Mouse (Mus musculus) mesoderm, embryonic 11.5 days (tissue): ENCODE measurements around the gene Aamp.
A peak's percentile ranks its signal among the peaks of the same experiment; 100 is the strongest.
"Not testable (repeated sequence)": the region's sequence is repeated elsewhere in the genome, so short reads cannot be mapped to it uniquely, and the experiment has no call there.

Experiments
- DNase-seq: peaks from one replicate; pipeline ENCODE4 v3.0.0-alpha.2; 2012; ENCODE audit warnings: low read depth, low spot score

The Aamp gene

DNA sequence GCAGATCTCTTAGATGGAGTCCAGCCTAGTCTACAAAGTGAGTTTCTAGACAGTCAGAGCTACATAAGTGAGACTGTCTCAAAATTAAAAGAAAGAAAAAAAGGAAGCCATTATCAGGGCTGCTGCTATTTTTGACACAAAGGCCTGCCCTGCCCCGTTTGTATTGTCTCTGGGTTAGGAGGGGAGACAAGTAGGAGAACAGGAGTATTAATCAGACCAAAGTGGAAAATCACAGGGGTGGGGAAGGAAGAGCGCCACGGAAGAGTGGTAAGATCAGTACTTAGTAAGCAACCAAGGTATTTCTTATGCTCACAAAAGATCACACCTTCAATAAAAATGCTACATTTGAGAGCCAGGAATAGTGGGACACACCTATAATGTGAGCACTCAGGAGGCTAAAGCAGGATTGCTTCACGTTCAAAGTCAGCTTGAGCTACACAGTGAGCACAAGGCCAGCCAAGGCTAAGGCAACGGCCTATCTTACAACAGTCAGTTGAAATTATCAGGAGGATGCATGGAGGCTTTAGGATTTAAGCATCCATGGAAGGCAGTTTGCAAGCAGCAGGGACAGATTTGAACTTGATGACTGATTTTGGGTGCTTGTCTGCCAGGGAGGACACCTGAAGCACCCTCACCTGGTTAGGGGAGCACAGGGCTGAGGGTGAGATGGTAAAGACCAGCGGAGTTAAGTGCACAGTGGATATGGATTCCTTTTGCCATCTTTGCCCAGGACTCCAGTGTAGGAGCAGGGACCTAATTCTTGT, 16.0 kb upstream of the Aamp start:
- no peak for DNase-seq

DNA sequence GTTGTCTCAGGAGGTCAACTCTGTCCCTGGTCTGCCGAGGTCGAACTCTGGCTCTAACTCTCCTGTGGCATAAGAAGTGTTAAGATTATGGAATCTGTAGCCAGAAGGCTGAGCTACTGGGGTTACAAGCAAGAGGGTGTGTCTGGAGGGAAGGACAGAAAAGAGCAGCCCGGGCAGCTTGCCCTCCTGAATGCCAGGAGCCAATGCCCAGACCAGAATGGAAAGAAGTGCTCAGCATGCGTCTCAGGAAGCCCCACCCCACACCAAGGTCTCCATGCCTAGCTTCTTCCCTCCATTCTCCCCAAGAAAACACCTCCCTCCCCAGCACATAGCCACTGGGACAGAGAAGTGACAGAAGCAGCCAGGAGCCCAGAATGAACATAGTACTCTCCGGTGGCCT, 14.5 kb upstream of the Aamp start:
- no peak for DNase-seq

DNA sequence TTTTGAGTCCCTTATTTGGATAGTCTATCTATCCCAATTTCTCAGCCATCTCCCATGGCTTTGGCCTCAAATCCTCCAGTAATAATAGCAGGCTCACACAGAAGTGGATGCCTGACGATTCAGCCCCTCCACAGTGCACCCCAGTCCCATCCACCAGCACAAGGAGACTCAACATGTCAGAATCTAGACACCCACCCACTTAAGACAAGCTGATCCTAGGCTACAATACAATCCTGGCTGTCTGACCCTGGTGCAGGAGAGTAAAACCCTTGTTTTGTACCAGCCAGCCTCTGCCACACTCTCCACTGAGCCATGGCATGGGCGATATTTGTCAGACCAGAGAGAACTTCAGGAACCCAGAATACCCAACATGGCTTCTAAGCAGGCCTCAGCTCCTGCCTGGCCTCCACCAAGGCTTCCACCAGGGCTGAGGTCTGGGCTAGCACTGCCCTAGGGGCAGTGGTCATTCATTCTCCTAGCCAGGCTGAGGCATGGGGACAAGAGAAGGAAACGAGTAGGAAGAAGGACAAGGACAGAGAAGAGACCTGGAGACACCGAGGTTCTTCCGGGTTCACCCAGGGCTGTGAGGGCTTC, 13.7 kb upstream of the Aamp start:
- no peak for DNase-seq

DNA sequence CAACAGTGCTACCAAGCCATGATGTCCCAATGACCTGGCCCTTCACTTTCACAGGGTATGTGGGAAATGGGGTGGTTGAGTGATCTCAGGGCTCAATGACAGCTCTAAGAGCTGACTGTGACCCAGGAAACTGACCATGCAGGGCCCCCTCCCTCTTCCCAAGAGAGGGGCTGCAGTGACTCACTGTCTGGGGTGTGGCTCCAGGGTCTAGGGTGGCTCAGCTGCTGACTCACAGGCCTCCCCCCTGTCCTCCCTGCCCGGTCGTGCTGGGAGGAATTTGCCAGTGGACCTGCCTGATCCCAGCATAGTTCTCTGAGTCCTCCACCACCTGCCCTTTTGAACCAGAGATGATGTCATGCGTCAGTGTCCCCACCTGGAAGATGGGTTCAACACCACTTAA, 12.7 kb upstream of the Aamp start:
- DNase-seq: no peak

DNA sequence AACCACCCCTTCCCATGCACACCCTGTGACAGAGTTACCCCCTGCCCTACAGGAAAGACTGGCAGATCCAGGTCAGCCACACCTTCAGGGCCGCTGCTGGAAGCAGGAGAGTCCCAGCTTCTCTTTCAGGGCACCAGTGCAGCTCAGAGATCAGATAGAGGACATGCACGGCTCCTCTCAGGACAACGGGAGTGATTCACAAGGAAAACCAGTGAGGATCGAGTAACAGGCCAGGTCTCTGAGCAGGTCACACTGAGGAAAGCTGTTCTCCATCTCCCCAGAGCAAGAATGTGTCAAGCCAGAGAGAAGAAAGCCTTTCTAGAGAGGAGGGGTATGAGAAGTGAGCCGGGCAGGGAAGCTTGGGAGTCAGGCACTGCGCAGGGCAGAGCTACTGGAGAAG, 11.9 kb upstream of the Aamp start:
- DNase-seq: no peak

DNA sequence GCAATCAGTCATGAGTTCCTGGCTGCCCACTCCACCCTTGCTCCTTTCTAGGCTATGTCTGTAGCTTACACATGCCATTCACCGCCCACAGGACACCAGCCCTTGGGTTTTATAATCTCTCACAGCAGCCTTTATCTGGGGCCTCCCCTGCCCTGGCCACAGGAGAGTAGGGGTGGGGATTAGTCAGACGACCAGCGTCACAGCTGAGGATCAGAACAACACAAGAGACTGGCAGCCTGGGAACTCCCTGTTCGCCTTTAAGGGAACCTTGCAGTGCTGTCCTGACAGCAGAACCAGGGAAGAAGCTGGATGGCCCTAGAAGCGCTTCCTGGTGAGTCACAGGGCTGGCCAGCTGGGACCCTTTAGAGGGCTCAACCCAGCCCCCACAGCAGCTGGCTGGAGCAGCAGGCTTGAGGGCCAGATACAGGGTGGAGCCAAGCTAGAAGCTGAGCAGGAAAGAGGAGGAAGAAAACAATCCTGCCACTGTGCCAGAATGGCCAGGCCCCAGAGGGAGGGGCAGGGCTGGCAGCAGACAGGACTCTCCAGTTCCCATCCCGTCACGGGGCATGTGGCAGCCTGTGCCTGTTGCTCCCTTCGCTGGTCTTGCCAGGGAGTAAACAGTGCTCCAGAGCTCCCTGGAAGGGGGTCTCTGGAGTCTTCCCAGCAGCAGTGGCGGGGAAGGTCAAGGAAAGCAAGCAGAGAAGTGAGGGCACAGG, 11.1 kb upstream of the Aamp start:
- peak; percentile 66 for DNase-seq

DNA sequence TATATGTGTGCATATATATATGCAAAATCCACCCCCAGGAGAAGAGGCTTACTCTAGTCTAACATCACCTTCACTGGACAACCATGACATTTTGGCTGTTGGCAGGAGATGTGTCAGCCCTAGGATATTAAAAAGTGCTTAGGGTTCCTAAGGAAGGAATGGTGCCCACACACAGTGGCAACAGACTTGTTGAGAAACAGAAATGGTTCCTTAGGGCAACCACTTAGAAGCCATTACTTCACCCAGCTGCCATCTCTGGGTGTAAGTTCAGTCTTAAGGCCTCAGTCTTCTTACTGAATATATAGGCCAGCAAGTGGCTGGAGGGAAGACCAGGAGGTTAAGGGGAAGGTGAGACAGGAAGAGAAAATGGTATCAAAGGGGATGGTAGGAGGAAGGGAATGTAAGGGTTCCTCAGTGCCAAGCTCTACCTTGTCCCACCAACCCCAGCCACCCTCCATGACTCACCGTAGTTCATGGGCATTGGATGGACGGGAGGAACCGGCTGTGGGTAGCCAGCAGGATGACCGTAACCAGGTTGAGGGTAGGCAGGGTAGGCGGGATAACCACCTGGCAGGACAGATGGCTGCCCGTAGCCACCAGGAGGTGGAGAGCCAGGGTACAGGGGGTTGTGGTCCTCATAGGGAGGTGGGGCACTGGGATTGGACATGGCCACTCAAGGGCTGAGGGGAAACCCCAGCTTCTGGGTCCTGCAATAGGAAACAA, 10.4 kb upstream of the Aamp start:
- DNase-seq: no peak

DNA sequence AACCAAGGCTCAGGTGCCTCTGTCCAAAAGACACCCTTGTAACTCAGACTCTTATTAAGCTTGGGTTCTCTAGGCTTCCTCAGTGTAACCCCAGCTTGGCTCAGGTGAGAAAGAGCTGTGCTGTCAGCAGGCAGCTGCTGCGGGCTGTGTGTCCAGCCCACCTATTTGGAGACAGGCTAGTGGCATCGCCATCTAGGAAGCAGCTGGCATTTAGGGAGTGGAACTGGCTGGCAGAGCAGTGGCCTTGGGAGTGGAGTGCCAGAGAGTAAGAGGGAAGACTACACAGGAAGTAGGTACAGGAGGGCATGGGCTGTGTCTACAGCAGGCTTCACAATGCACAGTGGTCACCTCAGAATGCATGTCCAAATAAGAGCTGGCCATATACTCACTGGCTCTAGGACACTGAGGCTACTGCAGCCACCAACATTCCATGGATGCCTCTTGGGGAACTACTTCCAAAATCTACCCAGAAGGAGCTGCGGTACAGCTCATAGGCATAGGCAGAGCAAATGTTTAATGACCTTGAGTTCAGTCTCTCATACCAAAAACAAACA, 9.6 kb upstream of the Aamp start:
- DNase-seq: no peak

DNA sequence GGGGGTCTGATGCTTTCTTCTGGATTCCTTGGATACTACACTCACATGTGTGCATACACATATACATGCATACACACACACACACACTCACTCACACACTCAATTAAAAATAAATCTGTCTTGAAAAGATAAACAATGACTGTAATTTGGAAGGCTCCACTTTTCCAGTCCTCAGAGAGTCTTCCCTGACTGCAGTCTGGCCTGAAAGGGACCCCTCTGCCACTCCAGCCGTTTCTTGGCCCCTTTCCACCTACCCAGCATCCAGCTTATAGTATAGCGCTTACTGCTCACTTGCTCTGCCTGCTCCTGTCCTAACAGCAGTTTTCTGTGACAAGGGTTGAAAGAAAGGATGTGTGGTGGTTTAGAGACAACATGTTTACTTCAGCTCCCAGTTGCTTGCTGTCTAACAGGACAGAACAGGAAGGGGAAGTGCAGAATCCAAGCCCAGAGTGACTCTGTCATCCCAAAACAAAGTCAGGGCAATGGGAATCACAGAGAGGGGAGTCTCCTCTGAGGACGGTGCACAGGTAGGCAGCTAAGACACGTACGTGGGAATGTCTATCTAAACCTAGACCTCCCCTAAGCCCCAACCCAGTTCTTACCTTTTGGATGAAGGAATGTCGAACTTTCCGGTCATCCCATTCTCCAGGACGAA, 8.9 kb upstream of the Aamp start:
- no peak for DNase-seq

DNA sequence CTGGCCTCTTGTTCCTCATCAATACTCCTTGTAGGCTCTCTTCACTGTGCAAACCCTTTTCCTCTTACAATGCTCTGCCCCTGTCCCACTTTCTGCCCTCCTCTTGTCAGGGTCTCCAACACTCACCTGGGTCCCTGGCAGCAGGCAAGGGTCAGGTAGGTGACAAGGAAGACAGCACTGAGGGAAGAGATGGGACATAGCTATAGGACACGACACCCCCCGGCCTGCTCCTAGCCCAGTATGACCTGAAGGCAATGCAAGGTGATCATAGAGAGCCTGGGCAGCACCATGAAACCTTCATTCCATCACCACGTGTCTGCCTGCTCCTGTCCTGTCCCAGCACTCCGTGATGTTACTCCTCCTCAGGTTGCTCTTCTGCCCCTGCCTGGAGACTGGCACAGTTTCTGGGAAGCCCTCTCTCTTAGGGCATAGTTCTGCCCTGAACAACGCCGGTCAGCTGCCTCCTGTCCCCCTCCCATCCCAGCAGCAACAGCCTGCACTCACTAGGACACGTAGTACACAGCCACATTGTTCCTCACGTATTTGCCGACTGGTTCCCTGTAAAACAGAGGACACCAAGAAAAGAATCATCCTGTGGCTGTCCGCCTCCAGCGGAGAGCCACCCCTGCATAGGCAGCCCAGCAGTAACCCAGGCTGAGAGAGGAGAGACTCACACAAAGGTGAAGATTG, 7.9 kb upstream of the Aamp start:
- no peak for DNase-seq

DNA sequence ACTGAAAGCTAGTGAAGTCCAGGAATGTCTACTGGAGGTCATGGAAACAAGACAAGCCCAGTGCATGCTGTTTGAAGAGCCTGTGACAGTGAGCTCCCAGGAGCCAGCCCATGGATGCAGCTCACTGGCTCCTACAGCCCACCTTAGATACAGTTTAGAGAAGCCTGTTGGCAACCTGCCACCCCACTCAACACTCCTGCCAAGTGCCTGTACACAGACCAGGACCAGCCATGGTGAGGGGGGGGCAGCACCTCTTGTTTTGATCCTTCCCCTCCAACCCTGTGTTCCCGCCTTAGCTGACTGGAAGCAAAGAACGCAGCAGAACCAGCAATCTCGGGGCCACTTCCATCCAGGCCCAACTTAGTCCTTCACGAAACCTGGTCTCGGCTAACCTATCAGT, 5.6 kb upstream of the Aamp start:
- no peak for DNase-seq

DNA sequence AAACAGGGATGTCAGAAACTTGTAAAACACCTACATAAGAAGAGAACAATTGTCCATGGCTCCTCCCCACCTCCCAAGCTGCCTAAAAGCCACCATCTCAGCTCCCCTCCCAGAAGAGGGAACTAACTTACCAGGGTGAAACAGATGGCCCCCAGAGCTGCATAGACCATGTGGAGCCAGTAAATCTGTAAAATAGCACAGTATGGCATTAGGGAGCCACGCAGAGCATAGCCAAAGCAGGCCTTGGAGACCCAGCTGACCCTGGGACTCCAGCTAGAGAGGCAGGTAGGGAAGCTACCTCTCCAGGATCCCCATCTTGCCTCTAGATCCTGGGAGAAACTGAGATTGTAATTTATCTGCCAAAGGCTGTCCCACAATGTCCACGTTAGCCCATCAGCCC, 5.2 kb upstream of the Aamp start:
- no peak for DNase-seq

DNA sequence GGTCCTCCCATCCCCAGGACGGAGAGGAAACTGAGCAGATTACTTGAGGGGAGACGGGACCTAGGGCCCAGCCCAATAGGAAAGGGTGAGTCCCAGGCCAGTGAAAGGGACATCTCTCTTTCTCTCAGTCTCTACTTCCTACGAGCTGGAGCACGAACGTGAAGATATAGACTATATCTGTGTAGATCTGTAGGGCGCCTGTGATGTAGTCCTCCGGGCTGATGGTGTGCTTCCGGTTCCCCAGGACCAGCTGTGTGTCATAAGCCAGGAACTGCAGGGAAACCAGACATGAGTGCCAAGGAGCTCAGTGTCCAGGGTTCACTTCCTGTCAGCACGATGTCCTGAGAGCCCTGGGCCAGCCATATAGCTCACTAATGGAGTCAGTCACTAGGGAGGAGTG, 4.7 kb upstream of the Aamp start:
- DNase-seq: no peak

DNA sequence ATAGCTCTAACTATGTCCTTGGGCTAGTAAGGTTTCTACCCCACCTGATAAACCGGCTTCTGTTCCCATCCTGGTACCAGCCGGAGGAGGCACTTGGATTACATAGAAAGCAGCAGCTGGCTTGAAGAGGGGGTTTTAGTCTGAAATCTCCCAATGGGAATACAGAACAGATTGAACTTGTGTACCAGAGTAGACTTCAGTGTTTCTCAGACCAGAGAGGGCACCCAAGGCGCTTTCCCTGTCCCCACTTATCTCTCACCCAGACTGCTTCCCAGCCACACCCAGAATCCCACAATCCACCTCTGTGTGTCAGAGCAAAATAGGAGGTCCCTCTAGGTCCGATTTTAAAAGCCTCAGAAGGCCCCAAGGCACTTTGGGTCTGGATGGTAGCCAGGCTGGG, 3.8 kb upstream of the Aamp start:
- no peak for DNase-seq

DNA sequence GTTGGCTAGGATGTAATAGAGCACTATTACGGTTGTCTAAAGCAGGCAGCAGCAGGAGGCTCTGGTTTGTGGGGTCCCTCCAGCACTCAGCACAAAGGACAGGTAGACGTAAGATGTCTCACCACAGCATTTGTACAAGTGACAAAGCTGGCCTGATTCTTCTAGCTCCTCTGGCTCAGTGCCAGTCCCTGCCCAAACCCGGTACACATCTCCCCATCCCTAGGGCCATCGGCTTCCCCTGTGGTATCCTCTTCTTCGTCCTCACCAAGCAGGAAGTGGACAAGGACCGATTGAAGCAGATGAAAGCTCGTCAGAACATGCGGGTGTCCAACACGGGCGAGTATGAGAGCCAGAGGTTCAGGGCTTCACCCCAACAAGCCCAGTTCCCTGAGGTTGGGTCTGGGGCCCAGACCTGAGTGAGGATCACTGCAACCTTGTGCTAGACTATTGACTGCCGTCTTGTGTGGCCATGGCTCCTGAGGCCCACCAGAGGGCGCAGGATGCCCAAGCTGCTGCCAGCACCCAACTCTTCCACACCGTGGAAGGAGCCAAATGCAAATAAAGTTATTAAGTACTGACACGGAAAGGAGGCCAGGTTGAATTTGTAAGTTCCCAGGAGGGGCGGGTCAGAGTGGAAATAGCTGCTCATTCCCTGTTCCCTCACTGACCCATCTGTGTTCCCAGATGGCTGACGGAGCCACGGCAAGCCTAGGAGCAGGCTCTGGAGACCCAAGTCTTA, 2.5 kb upstream of the Aamp start:
- DNase-seq: not testable (repeated sequence)

DNA sequence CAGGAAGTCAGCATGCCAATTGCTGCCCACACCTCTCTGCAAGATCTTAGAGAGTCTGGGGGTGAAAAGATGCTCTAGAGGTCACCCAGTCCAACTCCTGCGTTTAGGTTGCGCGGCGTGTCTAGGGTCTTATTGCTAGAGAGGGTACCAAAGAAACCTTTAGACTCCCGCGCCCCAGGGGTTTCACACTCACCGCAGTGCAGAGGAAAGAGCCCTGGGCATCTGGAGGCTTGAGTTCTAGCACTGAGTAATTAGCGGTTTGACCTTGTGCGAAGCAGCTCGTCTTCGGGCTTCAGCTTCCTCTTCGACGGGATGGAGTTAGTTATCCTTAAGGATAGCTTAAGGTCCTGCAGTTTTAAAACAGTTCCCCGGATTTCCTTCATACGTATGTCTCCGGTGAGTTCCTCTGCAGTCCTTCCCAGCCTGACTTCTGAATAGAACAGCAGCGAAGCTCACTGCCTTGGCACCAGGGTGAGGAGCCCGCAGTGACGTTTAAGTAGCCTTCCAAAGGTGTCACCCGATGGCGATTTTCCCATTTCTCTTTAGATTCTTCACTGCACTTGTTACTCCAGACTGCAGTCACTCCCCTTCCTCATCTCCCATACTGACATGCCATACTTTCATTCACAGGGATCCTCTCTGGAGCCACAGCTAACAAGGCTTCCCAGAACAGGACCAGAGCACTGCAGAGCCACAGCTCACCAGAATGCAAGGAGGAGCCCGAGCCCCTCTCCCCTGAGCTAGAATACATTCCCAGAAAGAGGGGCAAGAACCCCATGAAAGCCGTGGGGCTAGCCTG, 873 bp upstream of the Aamp start:
- no peak for DNase-seq

DNA sequence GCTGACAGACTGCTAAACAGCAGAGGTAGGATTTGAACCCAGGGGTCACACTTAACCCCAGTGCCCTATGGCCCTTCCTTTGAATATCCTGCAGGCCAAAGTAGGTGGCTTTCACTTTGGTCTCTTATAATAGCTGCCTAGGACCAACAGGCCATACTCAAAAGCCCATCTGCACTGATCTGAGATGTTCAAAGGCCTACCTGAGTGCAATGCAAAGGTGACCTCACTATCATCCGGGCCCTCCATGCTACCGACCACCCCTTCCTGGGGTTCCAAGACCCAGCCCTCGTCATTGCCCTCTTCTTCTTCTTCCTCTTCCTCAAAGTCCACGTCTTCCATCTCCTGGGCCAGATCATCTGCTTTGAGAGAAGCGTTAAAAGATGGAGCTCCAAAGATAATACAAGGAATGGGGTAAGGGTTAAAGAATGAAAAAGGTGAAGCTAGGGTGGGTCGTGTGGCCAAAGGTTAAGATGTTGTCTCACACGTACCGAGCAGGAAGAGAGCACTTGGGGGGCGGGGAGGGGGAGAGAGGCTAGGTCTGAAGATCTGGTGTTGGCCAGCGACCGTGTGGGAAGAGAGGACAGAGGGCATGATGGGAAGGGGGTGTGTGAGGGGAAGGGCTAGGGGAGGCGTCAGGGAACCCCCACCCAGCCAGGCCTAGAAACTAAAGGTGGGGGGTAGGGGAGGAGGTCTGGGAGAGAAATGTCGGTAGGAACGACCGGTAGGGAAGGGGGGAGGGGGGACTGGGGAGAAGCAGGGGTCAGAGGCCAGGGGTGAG, 663 bp downstream of the Aamp start:
- peak; percentile 53 for DNase-seq

DNA sequence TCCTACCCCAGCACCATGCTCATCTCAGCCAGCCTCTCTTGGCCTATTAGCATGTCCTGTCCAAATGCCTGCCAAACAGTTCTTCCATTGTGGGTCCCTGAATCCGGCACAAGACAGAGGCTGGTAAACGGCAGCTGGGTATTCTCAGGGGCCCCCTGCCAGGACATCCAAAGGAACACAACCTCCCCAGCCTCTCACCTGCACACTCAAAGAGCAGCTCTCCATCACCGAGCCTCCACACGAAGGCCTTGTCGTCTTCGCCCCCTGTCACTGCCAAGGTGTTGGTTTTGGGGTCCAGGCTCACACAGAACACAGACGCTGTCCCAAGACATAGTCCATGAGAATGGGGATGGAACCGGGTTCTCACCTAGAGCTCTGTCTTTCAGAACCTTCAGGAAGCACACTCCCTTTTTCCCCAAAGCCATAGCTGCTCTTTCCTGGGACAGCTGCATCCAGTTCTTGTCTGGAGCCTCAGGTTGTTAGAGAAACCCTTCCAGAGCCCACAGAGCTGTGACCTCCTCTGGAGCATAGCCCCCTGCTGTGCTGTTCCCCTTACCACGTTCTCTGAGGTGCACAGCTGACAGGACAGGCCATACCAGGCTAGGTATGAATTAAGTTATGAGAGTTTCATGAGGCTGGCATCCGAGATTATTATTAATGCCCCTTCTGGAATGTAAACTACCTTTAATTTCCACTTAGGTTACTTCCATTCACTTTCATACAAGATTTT, 1.5 kb downstream of the Aamp start:
- DNase-seq: no peak
